In the genomic region with DNA sequence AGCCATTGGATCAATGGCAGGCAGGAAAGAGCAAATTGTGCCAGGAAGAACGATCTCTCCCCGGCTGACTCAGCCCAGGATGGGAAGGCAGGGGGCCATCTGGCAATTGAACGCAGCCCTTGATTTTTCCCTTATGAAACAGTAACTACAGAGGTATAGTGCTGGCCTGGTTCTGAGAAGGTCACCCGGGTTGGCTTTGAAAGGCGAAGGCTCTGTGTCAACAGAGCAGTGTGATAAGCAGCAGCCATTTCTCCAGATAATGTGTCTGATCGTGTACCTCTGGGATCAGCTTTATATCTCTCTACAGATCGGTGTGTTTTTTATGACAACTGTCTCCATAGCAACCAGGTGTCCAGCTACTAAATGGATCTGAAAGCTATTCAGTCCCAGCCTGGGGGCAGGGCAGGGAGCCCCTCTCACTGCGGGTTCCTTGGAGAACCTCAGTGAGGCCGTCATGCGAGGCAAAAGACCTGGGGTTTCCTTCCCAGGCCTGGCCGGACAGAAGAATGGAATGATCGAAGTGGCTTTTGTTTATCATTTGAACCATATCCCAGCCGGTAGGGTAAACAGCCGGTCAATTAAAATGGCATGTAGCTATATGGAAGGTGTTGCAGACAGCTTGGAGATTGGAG, we compare ENCODE assay signal across 8 mouse cellular contexts.
A peak's percentile ranks its signal among the peaks of the same experiment; 100 is the strongest.
DNase-seq lines count a peak whose midpoint lies in the region; ATAC-seq and TF ChIP-seq lines count a peak whose summit lies in the region.

No protein-coding gene starts in this region.

- no peaks in the 10 kb centered on the region for H3K27me3 ChIP-seq in kidney, embryonic 14.5 days (ENCODE audit: control insufficient read depth, insufficient read depth, low read length)
- no peaks in the 10 kb centered on the region for H3K27me3 ChIP-seq in limb, embryonic 12.5 days
- H3K27me3 ChIP-seq in small intestine, adult 2 months (ENCODE audit: control insufficient read depth, insufficient read depth, low read length): no peaks in the 10 kb centered on the region

- DNase-seq in kidney, adult 8-10 months: no peak
- peak; percentile 44 for DNase-seq in adrenal gland, postnatal 25 days
- DNase-seq in heart, adult 9 months (ENCODE audit: low spot score in 2 of 2): peak; percentile 38 to 49
- DNase-seq in right cerebral cortex, adult 2 months (ENCODE audit: low spot score in 2 of 2): no peak
- DNase-seq in layer of hippocampus, postnatal 10 days (ENCODE audit: low spot score in 2 of 2): no peak

- no peak overlapping the region for H3K4me3 ChIP-seq in kidney, embryonic 14.5 days (ENCODE audit: low read length)
- no peak overlapping the region for H3K4me3 ChIP-seq in limb, embryonic 12.5 days (replicated peaks)
- no peak overlapping the region for H3K4me3 ChIP-seq in small intestine, adult 2 months (ENCODE audit: low read depth, low read length)

- H3K9ac ChIP-seq in kidney, embryonic 14.5 days (ENCODE audit: low read depth, low read length): no peak overlapping the region
- H3K9ac ChIP-seq in limb, embryonic 12.5 days (replicated peaks): no peak overlapping the region

- TF ChIP-seq CTCF in small intestine, adult 2 months (IDR thresholded peaks at IDR 0.05; ENCODE audit: extremely low read depth, insufficient read length, insufficient replicate concordance, low read depth, low read length): no peak

- peaks cover 63% of the 10 kb centered on the region for H3K4me1 ChIP-seq in kidney, embryonic 14.5 days (ENCODE audit: control insufficient read depth, insufficient read depth, low read length)
- H3K4me1 ChIP-seq in limb, embryonic 12.5 days (replicated peaks): peaks cover 67% of the 10 kb centered on the region
- peaks cover 49% of the 10 kb centered on the region for H3K4me1 ChIP-seq in small intestine, adult 2 months (ENCODE audit: control insufficient read depth, insufficient read depth, insufficient read length, low read length)

- peak overlapping the region; percentile 90 for H3K27ac ChIP-seq in kidney, embryonic 14.5 days (ENCODE audit: low read depth, low read length)
- H3K27ac ChIP-seq in limb, embryonic 12.5 days: peak overlapping the region; percentile 99
- peak overlapping the region; percentile 94 for H3K27ac ChIP-seq in small intestine, adult 2 months (ENCODE audit: insufficient read depth, low read depth, low read length)

- no peak overlapping the region for H3K4me2 ChIP-seq in kidney, embryonic 14.5 days (replicated peaks; ENCODE audit: low read depth, low read length)
- peak overlapping the region; percentile 37; the same call in 1 of the 2 replicates for H3K4me2 ChIP-seq in limb, embryonic 12.5 days

- WGBS in kidney, embryonic 14.5 days: 35% methylated on average over 14 of the region's 14 CpGs
- WGBS in limb, embryonic 12.5 days: 40% methylated on average over 14 of the region's 14 CpGs
- 16% methylated on average over 14 of the region's 14 CpGs for WGBS in small intestine, adult 2 months

- H3K36me3 ChIP-seq in kidney, embryonic 14.5 days (ENCODE audit: control insufficient read depth, insufficient read depth, low read length): no peaks in the 10 kb centered on the region
- H3K36me3 ChIP-seq in limb, embryonic 12.5 days: no peaks in the 10 kb centered on the region
- H3K36me3 ChIP-seq in small intestine, adult 2 months (ENCODE audit: control insufficient read depth, insufficient read depth, low read length): no peaks in the 10 kb centered on the region

- ATAC-seq in kidney, embryonic 14.5 days (ENCODE audit: low FRiP score, low TSS enrichment): no peak
- ATAC-seq in limb, embryonic 12.5 days (ENCODE audit: insufficient number of reproducible peaks, insufficient read depth, low FRiP score, low TSS enrichment, low read depth): no peak

- no peak for TF ChIP-seq POLR2A in small intestine, adult 2 months (IDR thresholded peaks at IDR 0.05; ENCODE audit: low read depth, low read length)

- no peaks in the 10 kb centered on the region for H3K9me3 ChIP-seq in kidney, embryonic 14.5 days (ENCODE audit: control insufficient read depth, low read length)
- H3K9me3 ChIP-seq in limb, embryonic 12.5 days: no peaks in the 10 kb centered on the region

Comparison
In these comparisons a context has a peak if more than half of its experiments do, and no peak if none do; other contexts are left out.
1. DNase-seq: peak in adrenal gland, postnatal 25 days (single experiment) and heart, adult 9 months (2 of 2); none in kidney, adult 8-10 months (0 of 2), right cerebral cortex, adult 2 months (0 of 2) and layer of hippocampus, postnatal 10 days (0 of 2).
2. Peak in every context shown above with its lines, with median percentiles within 50 percentile points of each other: H3K27ac ChIP-seq.